Mouse (Mus musculus): Measurements from ENCODE around the gene Dcst1. TPM values are rescaled to one million over a fixed set of nuclear protein-coding genes. Genes with fewer than 3 reads are reported as not detected.

Dcst1 gene
- polyA plus RNA-seq, 1 experiment: not detected

DNA sequence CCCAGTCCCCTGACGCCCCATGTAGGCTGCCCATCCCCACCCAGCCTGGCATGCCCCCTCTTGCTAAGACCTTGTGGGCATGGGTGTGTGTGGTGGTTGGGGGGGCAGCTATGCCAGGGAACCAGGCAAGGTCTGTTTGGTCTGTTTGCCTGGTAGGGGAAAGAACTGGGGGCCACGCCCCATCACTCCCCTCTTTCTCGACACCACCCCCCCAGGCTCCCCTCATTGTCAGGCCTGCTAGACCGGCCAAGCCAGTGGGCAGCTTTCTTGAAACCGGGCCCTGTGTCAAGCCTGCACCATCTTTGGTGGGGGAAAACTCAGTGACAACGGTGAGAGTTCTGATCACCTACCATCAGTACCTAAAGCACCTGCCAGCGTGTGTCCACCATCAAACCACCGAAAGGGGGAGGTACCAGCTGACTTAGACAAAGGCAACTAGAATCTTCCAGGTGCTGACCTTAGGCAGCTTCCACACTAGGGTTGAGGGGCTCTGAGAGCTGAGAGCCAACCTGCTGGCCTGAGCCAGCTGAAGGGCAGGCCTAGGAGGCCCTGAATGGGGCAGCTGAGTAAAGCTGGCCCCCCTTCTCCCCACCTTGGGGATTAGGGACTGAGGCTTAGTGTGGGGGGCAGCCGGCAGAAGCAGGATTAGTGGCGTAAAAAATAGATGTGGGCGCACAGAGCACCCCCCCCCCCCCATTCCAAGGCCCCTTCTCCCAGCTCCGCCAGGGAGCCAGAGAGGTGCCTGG is 19.5 kb upstream of the Dcst1 start:
- TF ChIP-seq CTCF (IDR thresholded peaks at IDR 0.05; ENCODE audit: insufficient read depth, low read depth, low read length) (no peak), POLR2A (IDR thresholded peaks at IDR 0.05; ENCODE audit: insufficient read depth, low read depth, low read length) (no peak)
- H3K27ac ChIP-seq (ENCODE audit: insufficient read depth, low read depth, low read length): no peak overlapping the region
- no peak overlapping the region for H3K4me3 ChIP-seq (ENCODE audit: insufficient read depth, low read depth, low read length)
- 67% methylated on average over 12 of the region's 12 CpGs for WGBS
- H3K4me1 ChIP-seq (ENCODE audit: control insufficient read depth, insufficient read depth, low read length): peaks cover 13% of the 10 kb centered on the region

- no peak for TF ChIP-seq CTCF (IDR thresholded peaks at IDR 0.05; ENCODE audit: insufficient read depth, low read depth, low read length)
- no peak for TF ChIP-seq POLR2A (IDR thresholded peaks at IDR 0.05; ENCODE audit: insufficient read depth, low read depth, low read length)
- no peak overlapping the region for H3K27ac ChIP-seq (ENCODE audit: insufficient read depth, low read depth, low read length)
- H3K4me3 ChIP-seq (ENCODE audit: insufficient read depth, low read depth, low read length): no peak overlapping the region
- 89% methylated on average over 5 of the region's 5 CpGs for WGBS
- H3K4me1 ChIP-seq (ENCODE audit: control insufficient read depth, insufficient read depth, low read length): peaks cover 19% of the 10 kb centered on the region
These were observed 18.7 kb upstream of the Dcst1 start for GRCm38 (mm10) chr3:89383651-89384255.

DNA sequence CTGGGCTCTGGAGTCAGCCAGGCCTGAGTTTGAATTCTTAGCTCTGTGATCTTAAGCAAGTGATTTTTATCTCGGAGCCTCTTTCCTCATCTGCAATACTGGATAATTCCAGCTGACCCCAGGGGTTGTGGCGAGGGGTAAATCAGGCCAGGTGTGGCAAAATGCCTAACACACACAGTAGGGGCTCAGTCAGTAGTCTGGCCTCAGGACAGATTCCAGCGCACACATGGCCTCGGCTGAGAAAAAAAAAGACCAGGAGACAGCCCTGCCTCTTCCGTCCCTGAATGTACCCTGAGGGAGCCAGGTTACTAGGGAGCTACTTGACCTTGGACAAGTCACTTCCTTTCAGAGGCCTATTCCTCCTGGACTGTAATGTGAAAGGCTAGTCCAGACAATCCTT is 17.9 kb upstream of the Dcst1 start:
- Histone ChIP-seq H3K4me1 (ENCODE audit: control insufficient read depth, insufficient read depth, low read length) (peaks cover 20% of the 10 kb centered on the region), H3K4me3 (ENCODE audit: insufficient read depth, low read depth, low read length) (no peak overlapping the region), H3K27ac (ENCODE audit: insufficient read depth, low read depth, low read length) (no peak overlapping the region)
- WGBS: 78% methylated on average over 5 of the region's 5 CpGs
- TF ChIP-seq CTCF (IDR thresholded peaks at IDR 0.05; ENCODE audit: insufficient read depth, low read depth, low read length) (no peak), POLR2A (IDR thresholded peaks at IDR 0.05; ENCODE audit: insufficient read depth, low read depth, low read length) (no peak)

GRCm38 (mm10) chr3:89382033-89382882 is 17.2 kb upstream of the Dcst1 start:
- no peak for TF ChIP-seq CTCF (IDR thresholded peaks at IDR 0.05; ENCODE audit: insufficient read depth, low read depth, low read length)
- no peak for TF ChIP-seq POLR2A (IDR thresholded peaks at IDR 0.05; ENCODE audit: insufficient read depth, low read depth, low read length)
- Histone ChIP-seq H3K4me3 (ENCODE audit: insufficient read depth, low read depth, low read length) (no peak overlapping the region), H3K27ac (ENCODE audit: insufficient read depth, low read depth, low read length) (no peak overlapping the region), H3K4me1 (ENCODE audit: control insufficient read depth, insufficient read depth, low read length) (peaks cover 21% of the 10 kb centered on the region)
- WGBS: 89% methylated on average over 9 of the region's 9 CpGs

DNA sequence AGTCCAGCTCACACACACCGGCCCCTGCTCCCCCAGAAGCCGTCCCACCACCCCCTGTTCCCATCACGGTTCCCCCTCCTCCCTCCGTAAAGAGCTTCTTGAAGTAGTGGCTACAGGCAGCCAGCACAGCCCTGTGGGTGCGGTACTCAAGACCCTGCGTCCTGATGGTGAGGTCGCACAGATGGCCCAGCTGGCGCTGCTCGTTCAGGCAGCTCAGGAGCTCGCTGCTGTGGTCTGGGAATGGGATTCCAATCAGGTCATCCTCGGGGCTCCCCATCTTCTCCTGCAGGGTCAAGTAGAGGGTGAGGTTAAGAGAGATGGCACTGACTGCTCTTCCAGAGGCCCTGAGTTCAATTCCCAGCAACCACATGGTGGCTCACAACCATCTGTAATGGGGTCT is 16.2 kb upstream of the Dcst1 start:
- 91% methylated on average over 11 of the region's 11 CpGs for WGBS
- Histone ChIP-seq H3K27ac (ENCODE audit: insufficient read depth, low read depth, low read length) (no peak overlapping the region), H3K4me1 (ENCODE audit: control insufficient read depth, insufficient read depth, low read length) (peaks cover 18% of the 10 kb centered on the region), H3K4me3 (ENCODE audit: insufficient read depth, low read depth, low read length) (no peak overlapping the region)
- TF ChIP-seq CTCF (IDR thresholded peaks at IDR 0.05; ENCODE audit: insufficient read depth, low read depth, low read length) (no peak), POLR2A (IDR thresholded peaks at IDR 0.05; ENCODE audit: insufficient read depth, low read depth, low read length) (no peak)

GRCm38 (mm10) chr3:89380711-89381110 is 15.7 kb upstream of the Dcst1 start:
- TF ChIP-seq POLR2A (IDR thresholded peaks at IDR 0.05; ENCODE audit: insufficient read depth, low read depth, low read length) (no peak), CTCF (IDR thresholded peaks at IDR 0.05; ENCODE audit: insufficient read depth, low read depth, low read length) (no peak)
- no peak overlapping the region for H3K27ac ChIP-seq (ENCODE audit: insufficient read depth, low read depth, low read length)
- H3K4me1 ChIP-seq (ENCODE audit: control insufficient read depth, insufficient read depth, low read length): peaks cover 18% of the 10 kb centered on the region
- WGBS: 94% methylated on average over 18 of the region's 18 CpGs
- H3K4me3 ChIP-seq (ENCODE audit: insufficient read depth, low read depth, low read length): no peak overlapping the region

- peaks cover 18% of the 10 kb centered on the region for H3K4me1 ChIP-seq (ENCODE audit: control insufficient read depth, insufficient read depth, low read length)
- WGBS: 96% methylated on average over 14 of the region's 14 CpGs
- H3K27ac ChIP-seq (ENCODE audit: insufficient read depth, low read depth, low read length): no peak overlapping the region
- TF ChIP-seq POLR2A (IDR thresholded peaks at IDR 0.05; ENCODE audit: insufficient read depth, low read depth, low read length): no peak
- no peak for TF ChIP-seq CTCF (IDR thresholded peaks at IDR 0.05; ENCODE audit: insufficient read depth, low read depth, low read length)
- H3K4me3 ChIP-seq (ENCODE audit: insufficient read depth, low read depth, low read length): no peak overlapping the region
These were observed 15.2 kb upstream of the Dcst1 start for GRCm38 (mm10) chr3:89380291-89380690.

- TF ChIP-seq CTCF (IDR thresholded peaks at IDR 0.05; ENCODE audit: insufficient read depth, low read depth, low read length) (no peak), POLR2A (IDR thresholded peaks at IDR 0.05; ENCODE audit: insufficient read depth, low read depth, low read length) (no peak)
- Histone ChIP-seq H3K27ac (ENCODE audit: insufficient read depth, low read depth, low read length) (no peak overlapping the region), H3K4me1 (ENCODE audit: control insufficient read depth, insufficient read depth, low read length) (peaks cover 18% of the 10 kb centered on the region), H3K4me3 (ENCODE audit: insufficient read depth, low read depth, low read length) (no peak overlapping the region)
- WGBS: 86% methylated on average over 31 of the region's 31 CpGs
These were observed 14.5 kb upstream of the Dcst1 start for GRCm38 (mm10) chr3:89379388-89380131.
